ENCODE assay signal across 14 mouse cellular contexts in genomic region chr7:110636559-110636958, GRCm38 (mm10).
"Had no signal": no experiment of that assay in that cellular context is flagged by ENCODE, and none has a peak within 500 bp of the region (broad histone marks: within the 10 kb centered on the region; RNA-seq: fewer than 3 reads in every experiment).

No protein-coding gene starts in this region.

- H3K4me1 ChIP-seq: liver, embryonic 12.5 days; megakaryocyte, embryonic 14.5 days had no signal

- H3K27me3 ChIP-seq: limb, embryonic 15.5 days; lung, embryonic 15.5 days; stomach, embryonic 15.5 days had no signal

- H3K4me3 ChIP-seq: left cerebral cortex, adult 2 months; limb, embryonic 15.5 days; liver, embryonic 12.5 days; lung, embryonic 15.5 days; megakaryocyte, embryonic 14.5 days; midbrain, embryonic 15.5 days; neural tube, embryonic 13.5 days; stomach, embryonic 15.5 days had no signal

- H3K27ac ChIP-seq: hindbrain, postnatal 0 days; left cerebral cortex, adult 2 months; limb, embryonic 15.5 days; liver, embryonic 12.5 days; lung, embryonic 15.5 days; macrophage; midbrain, embryonic 15.5 days; neural tube, embryonic 13.5 days; stomach, embryonic 15.5 days had no signal

- H3K36me3 ChIP-seq: limb, embryonic 15.5 days; liver, embryonic 12.5 days; lung, embryonic 15.5 days; midbrain, embryonic 15.5 days; neural tube, embryonic 13.5 days; stomach, embryonic 15.5 days had no signal

- H3K9ac ChIP-seq: limb, embryonic 15.5 days; liver, embryonic 12.5 days; lung, embryonic 15.5 days; midbrain, embryonic 15.5 days; neural tube, embryonic 13.5 days; stomach, embryonic 15.5 days had no signal

- H3K9me3 ChIP-seq: limb, embryonic 15.5 days; liver, embryonic 12.5 days; lung, embryonic 15.5 days; megakaryocyte, embryonic 14.5 days; midbrain, embryonic 15.5 days; neural tube, embryonic 13.5 days; stomach, embryonic 15.5 days had no signal

- H3K4me2 ChIP-seq: limb, embryonic 15.5 days; liver, embryonic 12.5 days; lung, embryonic 15.5 days; midbrain, embryonic 11.5 days; midbrain, embryonic 15.5 days; neural tube, embryonic 13.5 days; stomach, embryonic 15.5 days had no signal

- DNase-seq: lung, postnatal 14 days; right cerebral cortex, postnatal 14 days; thymus, postnatal 4 days had no signal

- ATAC-seq: hindbrain, postnatal 0 days; liver, embryonic 12.5 days; midbrain, embryonic 15.5 days had no signal
